Mouse (Mus musculus) layer of hippocampus, adult 11-12 months (tissue): Measurements from ENCODE around the gene Ap1b1.
"Not testable (repeated sequence)": the region's sequence is repeated elsewhere in the genome, so short reads cannot be mapped to it uniquely, and the experiment has no call there.

Experiments used
- DNase-seq: peaks from one replicate; pipeline ENCODE4 v3.0.0; 2022; ENCODE audit warnings: low spot score

Gene Ap1b1

GRCm38 (mm10) chr11:5062326-5062725 is 75.7 kb downstream of the Ap1b1 start:
- no peak for DNase-seq

- DNase-seq: peak; percentile 43
Measured at GRCm38 (mm10) chr11:5062860-5063505, 76.4 kb downstream of the Ap1b1 start.

- DNase-seq: peak; percentile 52
Measured at GRCm38 (mm10) chr11:5063561-5064281, 77.1 kb downstream of the Ap1b1 start.

GRCm38 (mm10) chr11:5064282-5065055 is 77.8 kb downstream of the Ap1b1 start:
- DNase-seq: no peak

GRCm38 (mm10) chr11:5065056-5065821 is 78.6 kb downstream of the Ap1b1 start, which contains the start of gene Gas2l1:
Gene Gas2l1, minus strand, starts transcription at chr11:5065327.
- peak; percentile 87 for DNase-seq

- DNase-seq: no peak
Measured at GRCm38 (mm10) chr11:5067063-5067462, 80.4 kb downstream of the Ap1b1 start.

GRCm38 (mm10) chr11:5068126-5068971 is 81.7 kb downstream of the Ap1b1 start:
- no peak for DNase-seq

GRCm38 (mm10) chr11:5074882-5075281 is 88.3 kb downstream of the Ap1b1 start:
- no peak for DNase-seq

GRCm38 (mm10) chr11:5075760-5076159 is 89.1 kb downstream of the Ap1b1 start:
- DNase-seq: no peak

- not testable (repeated sequence) for DNase-seq
Measured at GRCm38 (mm10) chr11:5076843-5077242, 90.2 kb downstream of the Ap1b1 start.

- no peak for DNase-seq
Measured at GRCm38 (mm10) chr11:5089147-5089546, 102.5 kb downstream of the Ap1b1 start.

GRCm38 (mm10) chr11:5091706-5092105 is 105.1 kb downstream of the Ap1b1 start:
- no peak for DNase-seq
